Mouse (Mus musculus) thymus, postnatal 36 days (tissue): ENCODE results near the gene Klk1b1.
"Not testable (repeated sequence)": the region's sequence is repeated elsewhere in the genome, so short reads cannot be mapped to it uniquely, and the experiment has no call there.

Experiments
- DNase-seq, 2 experiments: peaks; one replicate each; pipeline ENCODE4 v3.0.0; 2022; ENCODE audit warnings: mixed read lengths in 2 of 2

The Klk1b1 gene

GRCm38 (mm10) chr7:43966451-43966850, at the start of gene Klk1b1:
Klk1b1 (plus strand) TSS chr7:43966751.
- DNase-seq, result no peak

GRCm38 (mm10) chr7:43918426-43918825, 48.1 kb upstream of the Klk1b1 start:
- no peak for DNase-seq

- DNase-seq, result no peak
Measured at GRCm38 (mm10) chr7:43918871-43919270, 47.7 kb upstream of the Klk1b1 start.

DNA sequence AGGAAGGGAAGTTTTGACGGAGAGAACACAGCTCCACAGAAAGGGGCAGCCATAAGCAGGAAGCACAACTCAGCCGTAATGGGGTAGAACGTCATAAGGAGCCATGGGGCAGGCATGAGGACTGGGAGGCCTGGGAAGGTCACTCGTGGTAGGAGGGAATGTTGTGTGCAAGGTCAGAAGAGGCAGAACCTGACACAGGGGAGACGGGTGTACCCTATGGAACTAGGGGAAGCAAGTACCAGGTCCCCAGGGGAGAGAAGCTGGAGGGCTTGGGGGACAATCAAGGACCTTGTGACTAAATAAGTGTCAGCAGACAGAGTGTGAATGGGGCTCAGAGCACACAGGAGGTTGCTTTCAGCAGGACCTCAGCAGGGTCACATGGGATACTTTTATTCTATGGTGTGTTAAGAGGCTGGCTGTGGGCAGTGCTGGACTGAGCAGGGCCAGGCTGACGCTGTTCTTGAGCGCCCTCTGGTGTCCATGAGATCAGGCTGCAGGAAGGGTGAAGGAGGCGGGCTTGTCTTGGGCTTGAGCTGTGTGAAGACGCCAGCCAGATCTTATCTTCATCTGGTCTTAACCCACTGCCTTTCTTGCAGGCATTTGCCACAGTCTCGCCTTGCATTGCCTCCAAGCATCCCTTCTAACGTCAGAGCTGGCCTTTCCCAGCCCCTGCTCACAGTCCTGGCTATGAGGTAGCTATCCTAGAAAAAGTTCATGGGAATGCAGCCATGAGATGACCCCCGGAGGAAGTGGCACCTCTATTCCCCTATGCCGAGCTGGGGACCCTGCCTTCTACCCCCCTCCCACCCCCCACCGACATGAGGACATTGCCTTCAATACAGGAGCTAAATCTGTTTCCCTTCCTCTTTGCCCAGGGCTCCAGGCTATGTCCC, 46.7 kb upstream of the Klk1b1 start:
- DNase-seq, result peak; percentile 34 to 41

- DNase-seq, result no peak
Measured at GRCm38 (mm10) chr7:43920582-43920981, 46.0 kb upstream of the Klk1b1 start.

DNA sequence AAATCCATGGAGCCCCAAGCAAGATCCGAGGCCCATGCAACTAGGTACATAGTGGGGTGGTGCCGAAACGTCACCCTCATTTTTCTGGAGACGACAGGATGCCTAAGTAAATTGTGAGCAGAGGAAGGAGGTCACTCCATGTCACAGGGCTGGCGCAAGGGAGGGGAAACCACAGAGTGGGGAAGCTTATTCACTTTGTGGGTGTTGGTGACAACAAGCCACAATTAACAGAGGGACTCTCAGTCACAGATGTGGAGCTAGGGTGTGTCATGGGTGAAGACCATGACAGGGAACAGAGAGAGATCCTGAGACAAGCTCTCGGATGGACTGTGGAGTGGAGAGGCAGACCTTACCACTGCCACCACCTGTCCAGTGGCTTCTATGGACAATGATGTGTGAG, 45.5 kb upstream of the Klk1b1 start:
- DNase-seq, result no peak

GRCm38 (mm10) chr7:43921941-43922340, 44.6 kb upstream of the Klk1b1 start:
- no peak for DNase-seq

GRCm38 (mm10) chr7:43925985-43926384, 40.6 kb upstream of the Klk1b1 start:
- DNase-seq, result no peak

GRCm38 (mm10) chr7:43928521-43928920, 38.0 kb upstream of the Klk1b1 start:
- peak in 1 of 2 experiments; percentile 8 for DNase-seq

DNA sequence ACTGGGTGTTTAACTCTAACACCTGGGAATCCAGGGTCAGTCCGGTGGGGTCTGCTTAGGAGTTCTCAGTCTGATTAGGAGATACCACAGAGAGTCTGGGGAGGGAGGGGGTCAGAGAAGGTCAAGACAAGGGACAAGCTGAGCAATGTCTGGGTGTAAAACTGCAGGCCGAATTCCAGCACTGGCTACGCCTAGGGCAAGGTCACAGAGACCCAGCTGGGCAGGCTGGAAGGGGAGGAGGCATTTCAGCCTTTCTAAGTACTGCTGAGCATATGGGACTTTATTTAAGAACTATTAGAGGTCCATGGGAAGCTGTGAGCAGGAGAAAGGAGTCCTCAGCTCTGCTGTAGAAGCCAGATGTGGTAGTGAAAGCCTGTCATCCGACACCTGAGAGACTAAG, 34.2 kb upstream of the Klk1b1 start:
- no peak for DNase-seq

DNA sequence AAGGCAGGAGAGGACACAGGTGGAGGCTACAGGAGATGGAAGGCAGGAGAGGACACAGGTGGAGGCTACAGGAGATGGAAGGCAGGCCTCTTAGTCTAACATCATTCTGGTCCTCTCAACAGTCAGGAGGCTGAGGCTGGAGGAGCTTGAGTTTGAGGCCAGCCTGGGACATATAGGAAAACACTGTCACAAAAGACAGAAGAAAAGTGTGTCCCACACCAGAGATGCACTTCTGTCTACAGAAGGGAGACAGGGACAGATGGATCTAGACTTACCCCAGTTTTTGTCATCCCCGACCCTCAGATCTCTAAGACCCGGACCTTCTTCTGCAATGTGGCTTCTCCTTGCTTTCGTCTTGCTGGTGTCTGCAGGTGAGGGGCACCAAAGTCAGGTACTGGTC, 33.1 kb upstream of the Klk1b1 start, which contains the start of gene Klk15:
TSS of gene Klk15 (plus strand) at position 301 of the 400 bp plus-strand sequence.
- no peak for DNase-seq

DNA sequence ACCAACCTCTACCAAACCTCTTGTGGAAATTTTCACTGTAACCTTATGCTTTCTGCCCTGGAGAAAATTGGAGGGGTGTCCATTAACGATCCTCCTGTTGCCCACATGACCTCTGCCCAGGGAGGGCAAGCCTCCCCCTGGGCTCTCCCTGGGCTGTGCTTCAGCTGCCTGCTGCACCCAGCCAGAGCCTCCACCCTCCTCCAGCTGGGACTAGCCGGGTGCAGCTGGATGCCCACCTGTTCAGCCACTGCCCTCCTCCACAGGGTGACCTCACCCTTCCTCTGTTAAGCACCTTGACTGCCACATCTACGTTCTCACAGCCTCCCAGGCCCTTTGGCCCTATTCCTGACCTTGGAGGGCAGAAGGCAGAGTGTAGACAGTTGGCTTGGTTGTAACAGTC, 31.8 kb upstream of the Klk1b1 start:
- no peak for DNase-seq

DNA sequence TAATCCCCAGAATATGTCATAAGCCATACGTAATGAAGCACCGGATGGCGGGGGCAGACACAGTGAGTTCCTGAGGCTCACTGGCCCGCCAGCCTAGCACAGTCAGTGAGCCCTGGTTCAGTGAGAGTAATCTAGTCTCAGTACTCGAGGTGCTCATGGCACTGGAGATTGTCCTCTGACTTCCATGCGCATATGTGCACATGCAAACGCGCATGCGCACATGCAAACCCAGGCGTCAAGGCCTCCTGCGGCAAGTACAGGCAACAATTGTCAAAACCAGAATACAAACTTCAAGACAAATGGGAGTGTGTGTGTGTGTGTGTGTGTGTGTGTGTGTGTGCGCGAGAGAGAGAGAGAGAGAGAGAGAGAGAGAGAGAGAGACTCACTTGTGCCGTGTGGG, 30.0 kb upstream of the Klk1b1 start:
- DNase-seq, result no peak

- not testable (repeated sequence) for DNase-seq
Measured at GRCm38 (mm10) chr7:43942293-43942692, 24.3 kb upstream of the Klk1b1 start.

- DNase-seq, result no peak
Measured at GRCm38 (mm10) chr7:43944727-43945264, 21.8 kb upstream of the Klk1b1 start.

DNA sequence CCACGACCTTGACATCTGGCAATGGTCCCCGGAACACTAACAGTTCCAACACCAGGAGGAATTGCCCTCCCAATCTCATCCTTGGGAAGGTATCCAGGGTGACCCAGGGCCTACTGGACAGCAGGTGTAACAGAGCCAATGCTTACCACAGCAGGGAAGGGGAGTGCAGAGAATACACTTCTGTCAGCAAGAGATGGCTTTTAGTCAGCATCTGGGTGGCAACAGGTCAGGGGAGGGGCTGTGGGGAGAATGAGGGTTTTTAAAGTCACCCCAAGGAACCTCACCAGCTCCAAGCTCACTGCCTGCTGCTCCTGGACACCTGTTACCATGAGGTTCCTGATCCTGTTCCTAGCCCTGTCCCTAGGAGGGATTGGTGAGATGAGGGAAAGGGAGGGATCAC, 16.2 kb upstream of the Klk1b1 start, which contains the start of gene Klk1b8:
TSS of gene Klk1b8 (plus strand) at position 301 of the 400 bp plus-strand sequence.
- no peak for DNase-seq

GRCm38 (mm10) chr7:43952703-43953102, 13.8 kb upstream of the Klk1b1 start:
- no peak for DNase-seq

GRCm38 (mm10) chr7:43967058-43967457, 507 bp downstream of the Klk1b1 start:
- DNase-seq, result no peak

- no peak for DNase-seq
Measured at GRCm38 (mm10) chr7:43967612-43968011, 1.1 kb downstream of the Klk1b1 start.

- not testable (repeated sequence) for DNase-seq
Measured at GRCm38 (mm10) chr7:43975761-43976160, 9.2 kb downstream of the Klk1b1 start, which contains the start of gene Klk1b9. Klk1b9 (plus strand) TSS chr7:43976061.

GRCm38 (mm10) chr7:43985657-43986056, 19.1 kb downstream of the Klk1b1 start:
- DNase-seq, result no peak

DNA sequence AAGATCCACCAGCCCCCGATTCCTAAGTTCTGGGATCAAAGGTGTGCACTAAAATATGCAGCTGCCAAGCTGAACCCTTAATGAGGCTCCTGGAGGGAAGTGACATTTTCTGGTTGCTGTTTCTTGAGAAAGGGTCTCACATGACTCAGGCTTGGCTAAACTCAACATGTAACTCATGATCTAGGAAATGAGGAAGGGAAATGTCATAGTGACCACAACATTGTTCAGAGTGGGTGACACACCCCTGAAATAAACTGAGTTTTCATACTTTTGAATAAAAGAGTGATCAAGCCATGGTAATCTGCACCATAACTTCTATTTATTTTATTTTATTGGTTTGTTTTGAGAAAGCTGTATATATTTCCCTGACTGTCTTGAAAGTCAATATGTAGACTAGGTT, 28.3 kb downstream of the Klk1b1 start:
- not testable (repeated sequence) for DNase-seq

GRCm38 (mm10) chr7:43995577-43995976, 29.0 kb downstream of the Klk1b1 start, which contains the start of gene Klk1b11:
Klk1b11 (plus strand) TSS chr7:43995877.
- DNase-seq, result not testable (repeated sequence)

DNA sequence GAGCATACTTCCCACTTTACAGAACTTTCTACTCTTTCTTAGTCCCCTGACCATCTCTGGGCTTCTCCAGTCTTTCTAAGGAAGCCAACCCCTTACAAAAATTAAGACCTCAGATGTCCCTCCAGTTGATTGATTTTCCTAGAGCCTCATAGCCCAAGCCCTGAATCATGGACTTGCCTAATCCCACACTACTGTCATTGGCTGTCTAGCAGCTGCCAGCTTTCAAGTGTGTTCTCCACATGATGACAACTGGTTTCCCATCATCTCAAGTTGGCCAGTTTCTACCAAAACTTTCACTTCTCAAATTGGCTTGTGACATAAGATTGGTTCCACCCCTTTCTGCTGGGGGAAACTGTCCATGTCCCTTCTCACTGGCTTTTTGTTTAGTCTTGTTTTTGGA, 38.3 kb downstream of the Klk1b1 start:
- DNase-seq, result no peak
